Mouse (Mus musculus): ENCODE data around the gene Slc2a1.

Gene Slc2a1

GRCm38 (mm10) chr4:119180133-119180707 is 71.7 kb downstream of the Slc2a1 start:
- no peak for DNase-seq

DNA sequence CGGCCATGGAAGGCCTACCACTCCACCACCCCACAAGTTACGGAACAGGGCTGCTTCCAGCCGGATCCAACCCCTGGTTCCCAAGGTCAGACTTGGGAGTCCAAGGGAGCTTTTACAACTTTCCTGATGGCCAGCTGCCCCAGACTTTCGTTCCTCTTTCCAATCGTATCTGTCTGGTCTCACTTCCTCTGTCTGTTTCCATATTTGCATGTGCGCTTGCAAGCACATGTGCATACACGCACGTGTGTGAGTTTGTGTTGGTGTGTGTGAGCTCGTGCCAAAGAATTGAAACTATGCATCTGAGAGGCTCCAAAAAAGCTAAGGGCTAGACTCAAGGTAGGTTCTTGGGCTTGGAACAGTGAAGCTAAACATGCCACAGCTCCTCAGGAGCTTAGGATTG is 72.9 kb downstream of the Slc2a1 start:
- no peak for DNase-seq

DNA sequence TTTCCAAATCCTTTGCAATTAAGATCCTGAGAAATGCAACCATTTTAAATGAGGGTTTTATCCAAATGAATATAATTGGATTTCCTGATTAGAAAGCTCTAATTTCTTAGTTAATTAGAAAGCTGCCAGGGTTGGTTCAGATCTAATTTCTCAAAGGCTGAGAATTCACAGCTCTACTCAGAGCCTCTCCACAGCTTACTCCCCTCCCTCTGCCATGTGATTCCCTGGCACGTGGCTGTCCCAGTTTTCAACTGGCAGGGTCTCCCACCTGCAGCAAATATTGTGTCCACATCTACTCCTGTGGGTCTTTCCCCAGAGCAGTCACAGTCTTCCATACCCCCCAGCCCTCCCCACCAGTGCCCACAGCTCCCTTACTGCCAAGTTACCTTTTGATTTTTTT is 75.0 kb downstream of the Slc2a1 start:
- no peak for DNase-seq

DNA sequence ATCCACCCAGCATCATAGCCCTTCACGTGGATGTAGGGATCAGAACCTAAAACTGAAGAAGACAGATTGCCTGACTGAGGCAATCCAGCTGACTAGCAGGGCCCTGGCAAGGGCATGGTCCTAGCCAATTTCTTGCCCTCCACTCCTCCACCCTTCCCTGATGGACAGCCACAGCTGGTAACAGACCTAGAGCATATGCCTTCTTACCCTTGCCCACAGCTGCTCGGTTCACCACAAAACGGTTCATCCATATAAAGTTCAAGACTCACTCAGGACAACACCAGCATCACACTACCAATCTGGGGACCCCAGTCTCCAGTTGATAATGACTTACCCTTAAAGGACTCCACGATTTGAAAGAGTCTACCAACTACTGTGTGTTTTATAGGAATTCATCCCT is 77.3 kb downstream of the Slc2a1 start:
- no peak for DNase-seq

Measured in kidney, postnatal 10 days (tissue).